Mouse (Mus musculus) forebrain, embryonic 16.5 days (tissue): ENCODE data around the gene Sell. TPM values are rescaled to one million over a fixed set of nuclear protein-coding genes. Genes with fewer than 3 reads are reported as not detected.
"Not testable (repeated sequence)": the region's sequence is repeated elsewhere in the genome, so short reads cannot be mapped to it uniquely, and the experiment has no call there.

Experiments used
- ATAC-seq: fragments of 200-750 bp; cut with Nextera tagmentation; 2 replicates; pipeline ENCODE4 v1.8.0; 2017; ENCODE audit warnings: mild to moderate bottlenecking, moderate library complexity
- H3K27ac ChIP-seq: fragments of 300-500 bp; sonication (generic); 2 replicates; pipeline ENCODE4 v1.5.1; 2014; ENCODE audit warnings: low read length, control low read depth
- H3K27me3 ChIP-seq: fragments of 300-500 bp; sonication (generic); replicated peaks from 2 replicates; pipeline ENCODE4 v1.6.1; 2014; ENCODE audit warnings: low read length; ENCODE audit not compliant: control insufficient read depth, insufficient read depth
- H3K36me3 ChIP-seq: fragments of 300-500 bp; sonication (generic); 2 replicates; pipeline ENCODE4 v1.6.1; 2014; ENCODE audit not compliant: control insufficient read depth, insufficient read depth
- H3K4me1 ChIP-seq: fragments of 300-500 bp; sonication (generic); replicated peaks from 2 replicates; pipeline ENCODE4 v1.6.1; 2014; ENCODE audit warnings: low read length; ENCODE audit not compliant: control insufficient read depth, insufficient read depth
- H3K4me2 ChIP-seq: fragments of 300-500 bp; sonication (generic); 2 replicates; pipeline ENCODE4 v1.6.1; 2014; ENCODE audit warnings: mild to moderate bottlenecking, low read length, control low read depth
- H3K4me3 ChIP-seq: fragments of 300-500 bp; sonication (generic); replicated peaks from 2 replicates; pipeline ENCODE4 v1.5.1; 2014; ENCODE audit warnings: mild to moderate bottlenecking, low read length, control low read depth
- H3K9ac ChIP-seq: fragments of 300-500 bp; sonication (generic); replicated peaks from 2 replicates; pipeline ENCODE4 v1.6.1; 2014; ENCODE audit warnings: low read depth, low read length, control low read depth
- H3K9me3 ChIP-seq: fragments of 300-500 bp; sonication (generic); 2 replicates; pipeline ENCODE4 v1.6.1; 2016; ENCODE audit warnings: low read length; ENCODE audit not compliant: control insufficient read depth
- WGBS: fragments of 180-500 bp; shearing (Covaris S2); extraction: QIAGEN DNeasy Blood & Tissue Kit; methylation state at CpG from one replicate; pipeline ENCODE4 v1.1.7; 2014; 5-methylcytosine and 5-hydroxymethylcytosine counted together
- polyA plus RNA-seq: library from polyadenylated mRNA; unstranded; fragments of >200 nt; fragmentation: Nextera tagmentation; extraction: Ambion mirVana; gene quantifications from 2 replicates; pipeline ENCODE4 v1.2.1, GENCODE M21; 2015

Gene Sell
- 0.11 and 0.58 TPM in 2 replicates for polyA plus RNA-seq

GRCm38 (mm10) chr1:164061925-164062324 is at the start of gene Sell:
Sell (plus strand) TSS chr1:164061982.
- H3K9me3 ChIP-seq: no peaks in the 10 kb centered on the region
- H3K4me1 ChIP-seq: no peaks in the 10 kb centered on the region
- H3K27ac ChIP-seq: no peak within 1 kb of the TSS
- WGBS: 83% methylated on average over 4 of the region's 4 CpGs
- ATAC-seq: no peak
- no peak within 1 kb of the TSS for H3K9ac ChIP-seq
- no peaks in the 10 kb centered on the region for H3K27me3 ChIP-seq
- no peak within 1 kb of the TSS for H3K4me3 ChIP-seq
- no peaks in the 10 kb centered on the region for H3K36me3 ChIP-seq
- H3K4me2 ChIP-seq: no peak within 1 kb of the TSS

GRCm38 (mm10) chr1:164014616-164015015 is 47.2 kb upstream of the Sell start:
- no peak for ATAC-seq
- Histone ChIP-seq H3K27me3 (no peaks in the 10 kb centered on the region), H3K4me2 (no peak overlapping the region), H3K4me3 (no peak overlapping the region), H3K4me1 (no peaks in the 10 kb centered on the region), H3K9me3 (no peaks in the 10 kb centered on the region), H3K36me3 (no peaks in the 10 kb centered on the region), H3K9ac (no peak overlapping the region), H3K27ac (no peak overlapping the region)
- 75% methylated on average over 1 of the region's 1 CpGs for WGBS

- Histone ChIP-seq H3K4me1 (no peaks in the 10 kb centered on the region), H3K4me3 (no peak overlapping the region), H3K9me3 (no peaks in the 10 kb centered on the region), H3K4me2 (no peak overlapping the region), H3K9ac (no peak overlapping the region), H3K27me3 (no peaks in the 10 kb centered on the region), H3K36me3 (no peaks in the 10 kb centered on the region), H3K27ac (no peak overlapping the region)
- no peak for ATAC-seq
- WGBS: 89% methylated on average over 16 of the region's 16 CpGs
These were observed 43.4 kb upstream of the Sell start for GRCm38 (mm10) chr1:164018221-164018896.

- no peaks in the 10 kb centered on the region for H3K27me3 ChIP-seq
- no peaks in the 10 kb centered on the region for H3K4me1 ChIP-seq
- no peak overlapping the region for H3K9ac ChIP-seq
- WGBS: 41% methylated on average over 6 of the region's 6 CpGs
- no peak overlapping the region for H3K27ac ChIP-seq
- H3K36me3 ChIP-seq: no peaks in the 10 kb centered on the region
- no peaks in the 10 kb centered on the region for H3K9me3 ChIP-seq
- ATAC-seq: no peak
- no peak overlapping the region for H3K4me2 ChIP-seq
- no peak overlapping the region for H3K4me3 ChIP-seq
These were observed 42.0 kb upstream of the Sell start for GRCm38 (mm10) chr1:164019789-164020188.

GRCm38 (mm10) chr1:164020746-164021145 is 41.0 kb upstream of the Sell start:
- not testable (repeated sequence) for H3K4me3 ChIP-seq, H3K27me3 ChIP-seq, ATAC-seq, H3K36me3 ChIP-seq, H3K4me1 ChIP-seq, H3K4me2 ChIP-seq, H3K27ac ChIP-seq, H3K9ac ChIP-seq, H3K9me3 ChIP-seq
- 89% methylated on average over 3 of the region's 3 CpGs for WGBS

- not testable (repeated sequence) for H3K36me3 ChIP-seq, H3K9ac ChIP-seq, H3K4me3 ChIP-seq, H3K4me2 ChIP-seq, H3K4me1 ChIP-seq, H3K9me3 ChIP-seq, H3K27ac ChIP-seq, ATAC-seq, H3K27me3 ChIP-seq
- 86% methylated on average over 5 of the region's 5 CpGs for WGBS
These were observed 39.7 kb upstream of the Sell start for GRCm38 (mm10) chr1:164022106-164022505.

- Histone ChIP-seq H3K9ac (no peak overlapping the region), H3K4me3 (no peak overlapping the region), H3K4me1 (no peaks in the 10 kb centered on the region), H3K27ac (no peak overlapping the region), H3K9me3 (no peaks in the 10 kb centered on the region), H3K27me3 (no peaks in the 10 kb centered on the region), H3K36me3 (no peaks in the 10 kb centered on the region), H3K4me2 (no peak overlapping the region)
- WGBS: 88% methylated on average over 4 of the region's 4 CpGs
- ATAC-seq: no peak
These were observed 36.1 kb upstream of the Sell start for GRCm38 (mm10) chr1:164025685-164026084.

- Histone ChIP-seq H3K9me3 (no peaks in the 10 kb centered on the region), H3K4me2 (no peak overlapping the region), H3K27me3 (no peaks in the 10 kb centered on the region), H3K9ac (no peak overlapping the region), H3K4me3 (no peak overlapping the region), H3K36me3 (no peaks in the 10 kb centered on the region), H3K27ac (no peak overlapping the region), H3K4me1 (no peaks in the 10 kb centered on the region)
- no peak for ATAC-seq
- WGBS: 62% methylated on average over 5 of the region's 5 CpGs
These were observed 34.4 kb upstream of the Sell start for GRCm38 (mm10) chr1:164027416-164027815.

GRCm38 (mm10) chr1:164040385-164041135 is 21.2 kb upstream of the Sell start:
- Histone ChIP-seq H3K36me3 (no peaks in the 10 kb centered on the region), H3K27ac (no peak overlapping the region), H3K9ac (no peak overlapping the region), H3K4me3 (no peak overlapping the region), H3K9me3 (no peaks in the 10 kb centered on the region), H3K4me1 (no peaks in the 10 kb centered on the region), H3K27me3 (no peaks in the 10 kb centered on the region), H3K4me2 (no peak overlapping the region)
- 71% methylated on average over 10 of the region's 10 CpGs for WGBS
- no peak for ATAC-seq
